Mouse (Mus musculus): ENCODE data around the gene Nr1d1. TPM values are rescaled to one million over a fixed set of nuclear protein-coding genes. Genes with fewer than 3 reads are reported as not detected.
A peak's percentile ranks its signal among the peaks of the same experiment; 100 is the strongest.

Gene Nr1d1
- polyA plus RNA-seq, 1 experiment from 2014 or later, result 7.5 TPM

GRCm38 (mm10) chr11:98776843-98777590, 1.9 kb upstream of the Nr1d1 start:
- Histone ChIP-seq H3K9me3 (replicated peaks) (no peaks in the 10 kb centered on the region), H3K27me3 (no peaks in the 10 kb centered on the region), H3K9ac (peak overlapping the region; percentile 27; the same call in 1 of the 2 replicates), H3K4me1 (replicated peaks) (peaks cover 61% of the 10 kb centered on the region), H3K4me3 (no peak overlapping the region), H3K27ac (peak overlapping the region; percentile 93), H3K4me2 (peak overlapping the region; percentile 76), H3K36me3 (no peaks in the 10 kb centered on the region)
- no peak for ATAC-seq (replicated peaks; ENCODE audit: insufficient number of reproducible peaks, insufficient read depth, low FRiP score, low read depth)
- WGBS, result 15% methylated on average over 9 of the region's 9 CpGs

GRCm38 (mm10) chr11:98776052-98776764, 1.1 kb upstream of the Nr1d1 start:
- peaks cover 4% of the 10 kb centered on the region for H3K36me3 ChIP-seq
- peak overlapping the region; percentile 93 for H3K27ac ChIP-seq
- no peak for ATAC-seq (replicated peaks; ENCODE audit: insufficient number of reproducible peaks, insufficient read depth, low FRiP score, low read depth)
- WGBS, result 19% methylated on average over 12 of the region's 12 CpGs
- no peaks in the 10 kb centered on the region for H3K9me3 ChIP-seq (replicated peaks)
- H3K9ac ChIP-seq, result peak overlapping the region; percentile 47
- peaks cover 61% of the 10 kb centered on the region for H3K4me1 ChIP-seq (replicated peaks)
- peak overlapping the region; percentile 55 for H3K4me3 ChIP-seq
- H3K27me3 ChIP-seq, result no peaks in the 10 kb centered on the region
- peak overlapping the region; percentile 76 for H3K4me2 ChIP-seq

GRCm38 (mm10) chr11:98775348-98776051, 367 bp upstream of the Nr1d1 start:
- peak overlapping the region; percentile 93 for H3K27ac ChIP-seq
- peaks cover 9% of the 10 kb centered on the region for H3K36me3 ChIP-seq
- peak overlapping the region; percentile 55 for H3K4me3 ChIP-seq
- 2% methylated on average over 15 of the region's 15 CpGs for WGBS
- peak overlapping the region; percentile 76 for H3K4me2 ChIP-seq
- no peaks in the 10 kb centered on the region for H3K27me3 ChIP-seq
- H3K9ac ChIP-seq, result peak overlapping the region; percentile 64
- H3K4me1 ChIP-seq (replicated peaks), result peaks cover 67% of the 10 kb centered on the region
- H3K9me3 ChIP-seq (replicated peaks), result no peaks in the 10 kb centered on the region
- ATAC-seq (replicated peaks; ENCODE audit: insufficient number of reproducible peaks, insufficient read depth, low FRiP score, low read depth), result peak; percentile 74

GRCm38 (mm10) chr11:98773635-98774295, 1.4 kb downstream of the Nr1d1 start:
- Histone ChIP-seq H3K9me3 (replicated peaks) (no peaks in the 10 kb centered on the region), H3K27ac (peak overlapping the region; percentile 93), H3K4me3 (peak overlapping the region; percentile 55), H3K27me3 (no peaks in the 10 kb centered on the region), H3K4me1 (replicated peaks) (peaks cover 84% of the 10 kb centered on the region), H3K4me2 (peak overlapping the region; percentile 76), H3K36me3 (peaks cover 21% of the 10 kb centered on the region), H3K9ac (peak overlapping the region; percentile 64; the same call in 1 of the 2 replicates)
- ATAC-seq (replicated peaks; ENCODE audit: insufficient number of reproducible peaks, insufficient read depth, low FRiP score, low read depth), result peak; percentile 74
- under 1% methylated on average over 37 of the region's 37 CpGs for WGBS

GRCm38 (mm10) chr11:98772667-98773171, 2.4 kb downstream of the Nr1d1 start:
- Histone ChIP-seq H3K27me3 (no peaks in the 10 kb centered on the region), H3K4me1 (replicated peaks) (peaks cover 94% of the 10 kb centered on the region), H3K4me3 (peak overlapping the region; percentile 10; the same call in 1 of the 2 replicates), H3K27ac (peak overlapping the region; percentile 93), H3K36me3 (peaks cover 21% of the 10 kb centered on the region), H3K9ac (peak overlapping the region; percentile 22; the same call in 1 of the 2 replicates), H3K4me2 (peak overlapping the region; percentile 76), H3K9me3 (replicated peaks) (no peaks in the 10 kb centered on the region)
- WGBS, result 24% methylated on average over 8 of the region's 8 CpGs
- peak; percentile 53 for ATAC-seq (replicated peaks; ENCODE audit: insufficient number of reproducible peaks, insufficient read depth, low FRiP score, low read depth)

GRCm38 (mm10) chr11:98771844-98772525, 3.1 kb downstream of the Nr1d1 start:
- H3K9ac ChIP-seq, result peak overlapping the region; percentile 22; the same call in 1 of the 2 replicates
- H3K4me1 ChIP-seq (replicated peaks), result peaks cover 95% of the 10 kb centered on the region
- no peak for ATAC-seq (replicated peaks; ENCODE audit: insufficient number of reproducible peaks, insufficient read depth, low FRiP score, low read depth)
- 51% methylated on average over 11 of the region's 11 CpGs for WGBS
- H3K4me2 ChIP-seq, result peak overlapping the region; percentile 76
- no peaks in the 10 kb centered on the region for H3K27me3 ChIP-seq
- H3K36me3 ChIP-seq, result peaks cover 21% of the 10 kb centered on the region
- peak overlapping the region; percentile 10; the same call in 1 of the 2 replicates for H3K4me3 ChIP-seq
- no peaks in the 10 kb centered on the region for H3K9me3 ChIP-seq (replicated peaks)
- peak overlapping the region; percentile 93 for H3K27ac ChIP-seq

GRCm38 (mm10) chr11:98771131-98771530, 4.0 kb downstream of the Nr1d1 start:
- Histone ChIP-seq H3K4me2 (no peak overlapping the region), H3K4me3 (no peak overlapping the region), H3K36me3 (peaks cover 21% of the 10 kb centered on the region), H3K27ac (peak overlapping the region; percentile 93), H3K9me3 (replicated peaks) (no peaks in the 10 kb centered on the region), H3K4me1 (replicated peaks) (peaks cover 95% of the 10 kb centered on the region), H3K27me3 (no peaks in the 10 kb centered on the region), H3K9ac (no peak overlapping the region)
- 92% methylated on average over 18 of the region's 18 CpGs for WGBS
- no peak for ATAC-seq (replicated peaks; ENCODE audit: insufficient number of reproducible peaks, insufficient read depth, low FRiP score, low read depth)

GRCm38 (mm10) chr11:98770096-98770975, 4.8 kb downstream of the Nr1d1 start:
- H3K4me2 ChIP-seq, result no peak overlapping the region
- no peaks in the 10 kb centered on the region for H3K27me3 ChIP-seq
- no peak overlapping the region for H3K4me3 ChIP-seq
- H3K27ac ChIP-seq, result peak overlapping the region; percentile 95
- H3K36me3 ChIP-seq, result peaks cover 21% of the 10 kb centered on the region
- peak overlapping the region; percentile 0; the same call in 1 of the 2 replicates for H3K9ac ChIP-seq
- H3K4me1 ChIP-seq (replicated peaks), result peaks cover 96% of the 10 kb centered on the region
- no peaks in the 10 kb centered on the region for H3K9me3 ChIP-seq (replicated peaks)
- no peak for ATAC-seq (replicated peaks; ENCODE audit: insufficient number of reproducible peaks, insufficient read depth, low FRiP score, low read depth)
- 89% methylated on average over 26 of the region's 26 CpGs for WGBS

- H3K4me1 ChIP-seq (replicated peaks), result peaks cover 97% of the 10 kb centered on the region
- peak overlapping the region; percentile 95 for H3K27ac ChIP-seq
- no peaks in the 10 kb centered on the region for H3K9me3 ChIP-seq (replicated peaks)
- no peak for ATAC-seq (replicated peaks; ENCODE audit: insufficient number of reproducible peaks, insufficient read depth, low FRiP score, low read depth)
- H3K27me3 ChIP-seq, result no peaks in the 10 kb centered on the region
- peak overlapping the region; percentile 0; the same call in 1 of the 2 replicates for H3K9ac ChIP-seq
- 64% methylated on average over 25 of the region's 25 CpGs for WGBS
- H3K4me2 ChIP-seq, result peak overlapping the region; percentile 61
- no peak overlapping the region for H3K4me3 ChIP-seq
- peaks cover 30% of the 10 kb centered on the region for H3K36me3 ChIP-seq
Observed at GRCm38 (mm10) chr11:98769007-98769954, 5.9 kb downstream of the Nr1d1 start.

All from heart, embryonic 15.5 days (tissue).